Mouse (Mus musculus) embryonic facial prominence, embryonic 10.5 days (tissue): ENCODE results near the gene Sgsm2. TPM values are rescaled to one million over a fixed set of nuclear protein-coding genes. Genes with fewer than 3 reads are reported as not detected.

Experiments
- DNase-seq: peaks from one replicate; pipeline ENCODE4 v3.0.0-alpha.2; 2017; ENCODE audit warnings: low spot score
- H3K27ac ChIP-seq: fragments of 300-500 bp; sonication (generic); replicated peaks from 2 replicates; pipeline ENCODE4 v1.5.1; 2016; ENCODE audit warnings: mild to moderate bottlenecking
- H3K27me3 ChIP-seq: fragments of 300-500 bp; sonication (generic); replicated peaks from 2 replicates; pipeline ENCODE4 v1.6.1; 2016; ENCODE audit warnings: low read depth, mild to moderate bottlenecking; ENCODE audit not compliant: poor library complexity, severe bottlenecking
- H3K36me3 ChIP-seq: fragments of 300-500 bp; sonication (generic); replicated peaks from 2 replicates; pipeline ENCODE4 v1.6.1; 2016; ENCODE audit warnings: mild to moderate bottlenecking, moderate library complexity
- H3K4me1 ChIP-seq: fragments of 300-500 bp; sonication (generic); 2 replicates; pipeline ENCODE4 v1.6.1; 2016
- H3K4me3 ChIP-seq: fragments of 300-500 bp; sonication (generic); 2 replicates; pipeline ENCODE4 v1.5.1; 2016; ENCODE audit warnings: mild to moderate bottlenecking, moderate library complexity
- H3K9me3 ChIP-seq: fragments of 300-500 bp; sonication (generic); 2 replicates; pipeline ENCODE4 v1.6.1; 2016; ENCODE audit warnings: mild to moderate bottlenecking
- WGBS: fragments of 180-500 bp; shearing (Covaris S2); methylation state at CpG from one replicate; pipeline ENCODE4 v1.1.7; 2016; 5-methylcytosine and 5-hydroxymethylcytosine counted together
- polyA plus RNA-seq: library from polyadenylated mRNA; unstranded; fragments of >200 nt; fragmentation: Nextera tagmentation; extraction: Ambion mirVana; gene quantifications from 2 replicates; pipeline ENCODE4 v1.2.1, GENCODE M21; 2016

The Sgsm2 gene
- polyA plus RNA-seq, 1 experiment from 2014 or later, result 4.4 TPM

DNA sequence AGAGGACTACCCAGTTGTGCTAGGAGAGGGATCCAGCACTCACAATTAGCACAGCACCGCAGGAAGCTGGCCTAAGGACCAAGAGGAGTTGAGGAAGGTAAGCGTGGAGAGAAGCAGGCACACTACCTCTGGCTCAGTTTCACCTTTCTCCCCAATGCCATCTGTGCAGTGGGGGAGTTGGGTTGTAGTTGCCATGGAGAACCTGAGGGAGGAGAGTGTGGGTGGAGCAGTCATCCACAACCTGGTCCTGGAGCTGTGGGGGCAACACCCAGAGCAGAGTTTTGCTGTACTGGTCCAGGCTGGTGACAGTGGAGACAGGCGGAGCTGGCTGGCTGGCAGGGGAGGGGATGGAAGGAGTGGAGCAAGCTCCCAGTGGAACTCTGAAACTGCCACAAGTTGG, 22.2 kb downstream of the Sgsm2 start:
- peak overlapping the region; percentile 21; the same call in 1 of the 2 replicates for H3K27ac ChIP-seq
- 59% methylated on average over 3 of the region's 3 CpGs for WGBS

DNA sequence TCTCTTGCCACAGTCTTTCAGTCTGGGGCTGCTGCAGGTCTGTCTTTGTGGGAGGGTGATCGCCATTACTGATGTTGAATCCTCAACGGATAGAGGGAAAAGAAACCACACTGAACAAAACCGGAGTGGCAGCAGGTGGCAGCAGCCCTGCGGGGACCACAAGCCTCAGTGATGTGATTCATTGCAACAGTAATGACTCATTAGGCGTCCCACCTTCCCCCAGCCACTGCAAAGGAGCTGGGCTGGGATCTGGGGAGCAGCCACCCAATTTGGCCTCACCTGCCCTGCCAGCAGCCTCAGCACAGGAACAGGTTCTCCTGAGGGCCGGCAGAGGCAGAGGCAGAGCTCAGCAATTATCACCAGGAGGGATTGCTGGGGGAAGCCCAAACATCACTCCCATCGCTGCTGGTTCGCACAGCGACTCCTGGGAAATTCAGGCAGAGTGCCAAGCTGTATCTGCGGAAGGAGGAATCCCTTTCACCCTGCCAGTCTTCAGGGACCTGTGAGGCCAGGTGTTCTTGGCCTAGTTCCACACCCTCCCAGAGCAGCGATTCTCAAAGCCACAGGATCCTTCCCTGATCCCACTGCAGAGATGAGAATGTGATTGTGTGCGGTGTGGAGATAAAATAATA, 25.8 kb downstream of the Sgsm2 start:
- Histone ChIP-seq H3K36me3 (peaks cover 22% of the 10 kb centered on the region), H3K9me3 (no peaks in the 10 kb centered on the region), H3K4me1 (peaks cover 18% of the 10 kb centered on the region), H3K27me3 (no peaks in the 10 kb centered on the region), H3K4me3 (no peak overlapping the region), H3K27ac (no peak overlapping the region)
- WGBS, result 39% methylated on average over 12 of the region's 12 CpGs
- DNase-seq, result no peak

More for the DNA sequence above, 22.2 kb downstream of the Sgsm2 start:
- Histone ChIP-seq H3K27me3 (no peaks in the 10 kb centered on the region), H3K4me1 (peaks cover 29% of the 10 kb centered on the region), H3K36me3 (no peaks in the 10 kb centered on the region), H3K4me3 (no peak overlapping the region), H3K9me3 (no peaks in the 10 kb centered on the region)
- DNase-seq, result no peak

DNA sequence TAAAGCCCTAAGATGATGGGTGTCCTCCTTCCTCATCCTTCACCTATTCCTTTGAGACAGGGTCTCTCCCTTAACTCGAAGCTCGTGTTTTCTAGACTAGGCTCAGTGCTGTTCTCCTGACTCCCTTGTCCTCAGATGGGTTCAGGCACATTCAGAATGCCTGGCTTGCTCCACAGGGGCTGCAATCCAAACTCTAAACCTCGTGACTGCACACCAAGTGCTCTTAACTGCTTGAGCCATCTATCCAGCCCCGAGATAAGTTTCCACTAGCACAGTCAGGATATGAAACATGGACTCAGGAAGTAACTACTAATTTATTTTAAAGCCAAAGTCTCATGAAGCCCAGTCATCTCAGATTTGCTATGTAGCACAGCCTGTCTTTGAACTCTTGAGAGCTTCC, 26.3 kb downstream of the Sgsm2 start:
- no peaks in the 10 kb centered on the region for H3K27me3 ChIP-seq
- H3K36me3 ChIP-seq, result peaks cover 22% of the 10 kb centered on the region
- DNase-seq, result no peak
- peaks cover 18% of the 10 kb centered on the region for H3K4me1 ChIP-seq
- 72% methylated on average over 4 of the region's 4 CpGs for WGBS
- H3K27ac ChIP-seq, result no peak overlapping the region
- H3K4me3 ChIP-seq, result no peak overlapping the region
- no peaks in the 10 kb centered on the region for H3K9me3 ChIP-seq

DNA sequence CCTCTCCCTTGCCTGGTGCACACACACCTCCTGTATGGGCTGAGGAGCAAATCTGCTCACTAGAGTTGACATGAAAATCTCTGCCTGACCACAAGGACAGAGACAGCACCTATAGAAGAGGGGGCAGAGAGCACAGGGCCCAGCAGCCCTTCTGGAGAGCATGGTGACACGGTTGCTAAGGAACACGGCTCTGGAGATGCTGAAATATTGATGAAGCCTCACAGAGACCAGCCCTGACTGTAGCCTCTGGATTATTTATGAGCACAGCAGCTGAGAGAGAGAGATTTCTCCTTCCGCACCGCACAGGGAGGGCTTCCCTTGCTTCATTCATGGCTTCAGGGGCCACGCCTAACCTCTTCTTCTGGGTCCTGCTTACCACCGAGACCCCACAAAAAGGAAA, 27.3 kb downstream of the Sgsm2 start:
- Histone ChIP-seq H3K36me3 (peaks cover 28% of the 10 kb centered on the region), H3K9me3 (no peaks in the 10 kb centered on the region), H3K4me3 (no peak overlapping the region), H3K27ac (no peak overlapping the region), H3K27me3 (no peaks in the 10 kb centered on the region), H3K4me1 (peaks cover 11% of the 10 kb centered on the region)
- 86% methylated on average over 6 of the region's 6 CpGs for WGBS
- DNase-seq, result no peak

DNA sequence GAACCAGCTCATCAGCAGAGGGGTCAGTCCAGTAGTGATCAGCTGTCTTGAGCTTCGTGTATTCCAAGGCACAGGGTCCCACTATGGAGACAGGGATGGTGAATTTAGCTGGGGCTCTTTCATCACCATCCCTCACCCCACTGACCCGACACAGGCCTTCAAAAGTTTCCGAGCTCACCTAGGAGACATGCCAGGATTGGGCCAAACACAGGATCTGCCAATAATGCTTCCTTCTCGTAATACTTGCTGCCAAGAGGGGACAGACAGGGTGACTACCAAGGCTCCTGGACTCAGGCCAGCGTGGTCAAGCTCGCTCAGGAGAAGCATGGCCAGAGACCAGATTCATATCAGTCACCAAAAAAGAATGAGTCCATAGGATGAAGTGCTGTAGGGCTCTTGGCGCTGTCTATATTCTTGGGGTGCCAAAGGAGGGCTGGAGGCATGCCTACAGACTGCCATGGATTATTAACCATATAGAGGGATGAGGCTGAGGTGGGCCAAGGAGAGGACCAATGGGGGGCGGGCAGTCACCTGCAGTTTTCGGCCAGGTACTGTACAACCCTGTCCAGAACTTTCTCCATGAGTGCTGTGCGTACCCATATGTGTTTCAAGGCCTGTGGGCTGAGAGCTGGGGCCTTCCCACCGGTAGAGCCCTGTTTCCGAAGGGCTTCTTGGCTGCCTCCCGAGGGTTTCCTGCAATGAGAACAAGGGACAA, 28.7 kb downstream of the Sgsm2 start:
- Histone ChIP-seq H3K4me1 (peaks cover 16% of the 10 kb centered on the region), H3K4me3 (no peak overlapping the region), H3K27me3 (no peaks in the 10 kb centered on the region), H3K36me3 (peaks cover 28% of the 10 kb centered on the region), H3K27ac (no peak overlapping the region), H3K9me3 (no peaks in the 10 kb centered on the region)
- no peak for DNase-seq
- WGBS, result 89% methylated on average over 13 of the region's 13 CpGs

DNA sequence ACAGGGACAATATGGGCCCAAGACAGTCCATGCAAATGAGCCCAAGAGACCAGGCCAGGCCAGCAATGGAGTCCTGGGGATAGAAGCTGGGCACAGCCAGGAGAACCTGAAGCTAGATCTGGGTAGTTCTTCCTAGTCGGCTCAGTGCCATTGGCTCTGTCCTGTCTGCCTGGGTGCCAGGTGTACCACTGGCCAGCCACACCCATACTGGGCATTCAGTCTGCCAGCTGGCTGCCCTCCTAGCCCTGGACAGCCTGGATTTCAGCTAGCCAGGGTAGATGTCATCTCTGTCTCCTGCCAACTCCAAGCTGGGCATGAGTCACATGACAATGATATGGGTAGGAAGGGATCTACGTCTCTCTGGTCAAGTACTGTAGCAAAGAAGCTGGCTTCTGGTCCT, 29.7 kb downstream of the Sgsm2 start:
- WGBS, result 92% methylated on average over 2 of the region's 2 CpGs
- no peaks in the 10 kb centered on the region for H3K9me3 ChIP-seq
- no peak overlapping the region for H3K27ac ChIP-seq
- no peak overlapping the region for H3K4me3 ChIP-seq
- H3K36me3 ChIP-seq, result peaks cover 28% of the 10 kb centered on the region
- peaks cover 16% of the 10 kb centered on the region for H3K4me1 ChIP-seq
- no peak for DNase-seq
- no peaks in the 10 kb centered on the region for H3K27me3 ChIP-seq

DNA sequence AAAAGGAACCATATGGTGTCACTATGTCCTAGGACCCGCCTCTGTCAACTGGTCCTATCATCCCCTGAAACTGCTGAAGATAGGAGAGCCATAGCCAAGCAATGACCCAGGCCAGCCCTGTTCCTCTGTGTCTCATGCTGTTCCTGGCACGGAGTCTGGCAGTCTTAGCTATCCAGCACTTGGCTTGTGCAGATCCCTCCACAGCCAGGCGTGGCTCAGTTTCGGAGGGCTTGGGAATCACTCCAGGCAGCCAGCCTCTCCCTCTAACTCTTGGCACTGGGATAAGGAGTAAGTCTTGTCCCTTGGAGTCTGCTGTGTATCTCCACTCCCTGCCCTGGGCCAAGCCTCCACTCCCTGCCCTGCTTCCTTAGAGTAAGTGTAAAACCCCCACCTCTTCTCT, 30.2 kb downstream of the Sgsm2 start:
- Histone ChIP-seq H3K27me3 (no peaks in the 10 kb centered on the region), H3K4me3 (no peak overlapping the region), H3K4me1 (peaks cover 16% of the 10 kb centered on the region; the same call in 1 of the 2 replicates), H3K27ac (no peak overlapping the region), H3K36me3 (peaks cover 28% of the 10 kb centered on the region), H3K9me3 (no peaks in the 10 kb centered on the region)
- 82% methylated on average over 4 of the region's 4 CpGs for WGBS
- DNase-seq, result no peak

DNA sequence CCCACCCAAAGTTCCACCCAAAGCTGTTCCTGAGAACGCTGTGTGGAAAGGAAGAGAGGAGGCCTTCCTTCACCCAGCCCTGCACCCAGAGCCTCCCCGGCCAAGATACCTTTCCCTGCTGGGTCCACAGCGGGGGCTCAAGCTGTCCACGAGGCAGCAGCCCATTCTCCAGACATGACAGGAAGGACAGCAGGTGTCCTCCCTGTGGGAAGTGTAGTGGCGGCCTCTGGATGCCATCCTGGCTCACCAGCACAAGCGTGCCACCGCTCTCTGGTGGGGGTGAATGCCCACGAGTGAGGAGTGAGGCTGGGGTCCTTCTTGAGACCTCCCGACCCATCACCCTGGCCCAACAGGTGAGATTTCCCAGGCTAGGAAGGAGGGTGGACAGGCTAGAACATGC, 31.6 kb downstream of the Sgsm2 start:
- H3K9me3 ChIP-seq, result no peaks in the 10 kb centered on the region
- no peak overlapping the region for H3K4me3 ChIP-seq
- no peaks in the 10 kb centered on the region for H3K27me3 ChIP-seq
- peaks cover 17% of the 10 kb centered on the region; the same call in 1 of the 2 replicates for H3K4me1 ChIP-seq
- WGBS, result 79% methylated on average over 9 of the region's 9 CpGs
- H3K36me3 ChIP-seq, result peaks cover 28% of the 10 kb centered on the region
- no peak overlapping the region for H3K27ac ChIP-seq
- DNase-seq, result no peak

DNA sequence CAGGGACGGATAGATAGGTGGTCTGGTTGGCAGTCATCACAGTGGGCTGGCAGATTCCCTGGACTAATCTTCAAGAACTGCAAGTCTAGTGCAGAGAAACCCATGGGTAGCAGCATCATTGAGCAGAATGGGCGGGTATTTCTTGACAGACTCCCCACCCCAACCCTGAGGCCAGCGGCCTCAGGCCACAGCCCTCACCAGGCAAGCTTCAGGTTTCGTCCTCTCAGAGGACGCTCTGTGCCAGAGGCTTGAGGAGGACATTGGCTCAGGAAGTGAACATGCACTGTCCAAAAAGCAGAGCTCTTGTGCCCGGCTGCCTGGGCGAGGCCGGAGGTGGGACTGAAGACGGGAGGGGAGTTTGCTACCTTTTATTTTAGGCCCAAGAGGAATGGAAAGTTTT, 32.4 kb downstream of the Sgsm2 start:
- Histone ChIP-seq H3K27me3 (no peaks in the 10 kb centered on the region), H3K36me3 (peaks cover 30% of the 10 kb centered on the region), H3K27ac (no peak overlapping the region), H3K4me1 (peaks cover 17% of the 10 kb centered on the region; the same call in 1 of the 2 replicates), H3K9me3 (no peaks in the 10 kb centered on the region), H3K4me3 (no peak overlapping the region)
- 83% methylated on average over 9 of the region's 9 CpGs for WGBS
- no peak for DNase-seq

DNA sequence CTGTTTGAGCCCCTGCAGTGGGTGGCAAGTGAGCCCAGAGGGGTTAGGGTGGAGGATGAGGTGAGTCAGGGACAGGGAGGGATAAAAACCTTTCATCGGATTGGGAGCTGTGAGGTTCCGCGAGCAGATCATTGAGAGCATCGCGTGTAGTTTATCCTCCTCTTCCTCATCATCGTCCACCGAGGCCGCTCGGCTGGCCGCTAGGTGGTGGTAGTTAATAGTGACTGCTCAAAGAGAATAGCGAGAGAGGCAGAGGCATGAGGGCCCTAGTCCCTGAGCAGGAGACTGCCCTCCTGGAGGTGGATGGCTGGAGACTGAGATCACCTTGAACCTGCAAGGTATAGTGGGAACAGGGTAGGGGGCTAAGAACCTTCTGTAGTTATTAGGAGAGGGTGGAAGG, 33.4 kb downstream of the Sgsm2 start:
- WGBS, result 27% methylated on average over 11 of the region's 11 CpGs
- Histone ChIP-seq H3K36me3 (peaks cover 24% of the 10 kb centered on the region), H3K4me3 (no peak overlapping the region), H3K4me1 (peaks cover 17% of the 10 kb centered on the region; the same call in 1 of the 2 replicates), H3K9me3 (no peaks in the 10 kb centered on the region), H3K27ac (no peak overlapping the region), H3K27me3 (no peaks in the 10 kb centered on the region)
- DNase-seq, result peak; percentile 53

DNA sequence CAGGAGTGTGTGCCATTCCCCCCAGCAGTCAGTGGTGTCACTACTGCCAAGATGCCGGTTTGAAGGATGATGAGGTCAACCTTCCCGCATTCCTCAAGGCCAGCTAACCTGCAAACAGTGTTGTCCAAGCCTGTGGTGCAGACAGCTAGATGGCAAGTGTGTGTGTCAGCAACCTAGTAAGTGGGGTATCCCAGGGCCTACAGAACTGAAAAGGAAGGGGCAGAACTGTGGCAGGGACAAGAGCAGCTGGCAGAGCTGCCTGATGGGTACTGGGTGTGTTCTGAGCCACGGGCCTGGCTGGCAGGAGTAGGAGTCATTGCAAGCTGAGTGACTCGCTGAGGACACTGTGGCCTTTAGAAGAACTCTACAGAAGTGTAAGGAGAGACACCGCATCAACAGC, 34.7 kb downstream of the Sgsm2 start:
- 86% methylated on average over 5 of the region's 5 CpGs for WGBS
- no peak for DNase-seq
- Histone ChIP-seq H3K36me3 (peaks cover 11% of the 10 kb centered on the region), H3K27me3 (no peaks in the 10 kb centered on the region), H3K4me3 (no peak overlapping the region), H3K4me1 (peaks cover 24% of the 10 kb centered on the region; the same call in 1 of the 2 replicates), H3K27ac (no peak overlapping the region), H3K9me3 (no peaks in the 10 kb centered on the region)

DNA sequence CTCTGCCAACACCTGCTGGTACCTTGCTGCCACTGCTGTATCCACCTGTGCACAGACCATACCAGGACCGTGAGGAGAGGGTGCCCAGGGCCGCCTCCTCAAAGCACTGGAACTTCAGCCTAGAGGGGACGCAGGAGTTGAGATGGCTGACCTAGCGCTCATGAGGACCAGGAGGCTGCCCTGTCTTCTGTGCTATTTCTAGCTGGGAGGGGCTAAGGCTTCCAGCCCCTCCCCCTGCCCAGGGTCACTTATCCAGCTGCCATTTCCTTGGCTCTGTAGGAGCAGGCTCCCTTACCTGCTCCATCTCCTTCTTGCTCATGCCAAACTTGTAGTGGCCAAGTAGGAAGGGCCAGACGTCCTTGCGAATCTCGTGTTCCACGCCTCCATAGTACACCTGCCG, 39.1 kb downstream of the Sgsm2 start:
- Histone ChIP-seq H3K4me1 (peaks cover 17% of the 10 kb centered on the region; the same call in 1 of the 2 replicates), H3K9me3 (no peaks in the 10 kb centered on the region), H3K27ac (no peak overlapping the region), H3K27me3 (no peaks in the 10 kb centered on the region), H3K4me3 (no peak overlapping the region), H3K36me3 (peaks cover 10% of the 10 kb centered on the region; the same call in 1 of the 2 replicates)
- 80% methylated on average over 9 of the region's 9 CpGs for WGBS
- DNase-seq, result no peak
